Mouse (Mus musculus): ENCODE results near the gene Gm21319. TPM values are rescaled to one million over a fixed set of nuclear protein-coding genes. Genes with fewer than 3 reads are reported as not detected.
"Not testable (repeated sequence)": the region's sequence is repeated elsewhere in the genome, so short reads cannot be mapped to it uniquely, and the experiment has no call there.

The Gm21319 gene
- polyA plus RNA-seq (2015; fragmentation: Nextera tagmentation; extraction: Ambion mirVana), result not detected in 2 replicates

GRCm38 (mm10) chr12:87775655-87776054, at the start of gene Gm21319:
TSS of gene Gm21319 (minus strand) at chr12:87775755.
- H3K4me3 ChIP-seq (ENCODE audit: low read length); ATAC-seq (ENCODE audit: low read depth); H3K36me3 ChIP-seq (ENCODE audit: control insufficient read depth, insufficient read depth, low read length); H3K4me1 ChIP-seq (replicated peaks; ENCODE audit: control insufficient read depth, insufficient read depth, low read length); H3K27ac ChIP-seq (ENCODE audit: low read length); H3K9me3 ChIP-seq (ENCODE audit: control insufficient read depth, low read length); H3K27me3 ChIP-seq (ENCODE audit: control insufficient read depth, insufficient read depth, low read depth, low read length); H3K9ac ChIP-seq (ENCODE audit: low read length); H3K4me2 ChIP-seq (ENCODE audit: low read depth, low read length): not testable (repeated sequence)
- 84% methylated on average over 4 of the region's 4 CpGs for WGBS

GRCm38 (mm10) chr12:87816277-87816676, 40.7 kb upstream of the Gm21319 start, which contains the start of gene BB287469:
TSS of gene BB287469 (plus strand) at chr12:87816577.
- H3K4me2 ChIP-seq (ENCODE audit: low read depth, low read length); H3K27ac ChIP-seq (ENCODE audit: low read length); H3K27me3 ChIP-seq (ENCODE audit: control insufficient read depth, insufficient read depth, low read depth, low read length); ATAC-seq (ENCODE audit: low read depth); H3K4me1 ChIP-seq (replicated peaks; ENCODE audit: control insufficient read depth, insufficient read depth, low read length); H3K36me3 ChIP-seq (ENCODE audit: control insufficient read depth, insufficient read depth, low read length); H3K9ac ChIP-seq (ENCODE audit: low read length); H3K9me3 ChIP-seq (ENCODE audit: control insufficient read depth, low read length); H3K4me3 ChIP-seq (ENCODE audit: low read length): not testable (repeated sequence)
- WGBS, result 83% methylated on average over 4 of the region's 6 CpGs

GRCm38 (mm10) chr12:87797971-87798370, 22.4 kb upstream of the Gm21319 start:
- H3K4me1 ChIP-seq (replicated peaks; ENCODE audit: control insufficient read depth, insufficient read depth, low read length); H3K9me3 ChIP-seq (ENCODE audit: control insufficient read depth, low read length); H3K27me3 ChIP-seq (ENCODE audit: control insufficient read depth, insufficient read depth, low read depth, low read length); ATAC-seq (ENCODE audit: low read depth); H3K4me3 ChIP-seq (ENCODE audit: low read length); H3K36me3 ChIP-seq (ENCODE audit: control insufficient read depth, insufficient read depth, low read length); H3K27ac ChIP-seq (ENCODE audit: low read length); H3K9ac ChIP-seq (ENCODE audit: low read length); H3K4me2 ChIP-seq (ENCODE audit: low read depth, low read length): not testable (repeated sequence)
- WGBS, result 82% methylated on average over 5 of the region's 5 CpGs

- H3K4me2 ChIP-seq (ENCODE audit: low read depth, low read length); H3K36me3 ChIP-seq (ENCODE audit: control insufficient read depth, insufficient read depth, low read length); H3K4me3 ChIP-seq (ENCODE audit: low read length); H3K9ac ChIP-seq (ENCODE audit: low read length); H3K9me3 ChIP-seq (ENCODE audit: control insufficient read depth, low read length); ATAC-seq (ENCODE audit: low read depth); H3K27ac ChIP-seq (ENCODE audit: low read length); H3K27me3 ChIP-seq (ENCODE audit: control insufficient read depth, insufficient read depth, low read depth, low read length); H3K4me1 ChIP-seq (replicated peaks; ENCODE audit: control insufficient read depth, insufficient read depth, low read length): not testable (repeated sequence)
- WGBS, result 82% methylated on average over 1 of the region's 1 CpGs
Measured at GRCm38 (mm10) chr12:87795212-87795611, 19.7 kb upstream of the Gm21319 start, which contains the start of gene Gm21936. TSS of gene Gm21936 (plus strand) at chr12:87795512.

Other genes with a start within 250 kb of the Gm21319 start
- gene Oog1, start 173.1 kb downstream of the Gm21319 start, polyA plus RNA-seq (2015; fragmentation: Nextera tagmentation; extraction: Ambion mirVana), result not detected in 2 replicates
- not detected in 2 replicates for gene Gm4027, start 156.9 kb downstream of the Gm21319 start, polyA plus RNA-seq (2015; fragmentation: Nextera tagmentation; extraction: Ambion mirVana)
- gene Gm16381, start 131.1 kb downstream of the Gm21319 start, polyA plus RNA-seq (2015; fragmentation: Nextera tagmentation; extraction: Ambion mirVana), result not detected in 2 replicates
- not detected in 2 replicates for gene Gm21936, start 19.8 kb upstream of the Gm21319 start, polyA plus RNA-seq (2015; fragmentation: Nextera tagmentation; extraction: Ambion mirVana)
- gene BB287469, start 40.8 kb upstream of the Gm21319 start, polyA plus RNA-seq (2015; fragmentation: Nextera tagmentation; extraction: Ambion mirVana), result not detected in 2 replicates
- gene Gm2001, start 66.6 kb upstream of the Gm21319 start, polyA plus RNA-seq (2015; fragmentation: Nextera tagmentation; extraction: Ambion mirVana), result not detected in 2 replicates
- gene Gm2016, start 98.3 kb upstream of the Gm21319 start, polyA plus RNA-seq (2015; fragmentation: Nextera tagmentation; extraction: Ambion mirVana), result not detected in 2 replicates
- not detected in 2 replicates for gene Gm2022, start 119.6 kb upstream of the Gm21319 start, polyA plus RNA-seq (2015; fragmentation: Nextera tagmentation; extraction: Ambion mirVana)
- not detected in 2 replicates for gene Gm2035, start 144.1 kb upstream of the Gm21319 start, polyA plus RNA-seq (2015; fragmentation: Nextera tagmentation; extraction: Ambion mirVana)
- gene Gm2042, start 178.3 kb upstream of the Gm21319 start, polyA plus RNA-seq (2015; fragmentation: Nextera tagmentation; extraction: Ambion mirVana), result not detected in 2 replicates
- gene Gm2075, start 236.1 kb upstream of the Gm21319 start, polyA plus RNA-seq (2015; fragmentation: Nextera tagmentation; extraction: Ambion mirVana), result not detected in 2 replicates
- gene Gm6803, start 243.0 kb upstream of the Gm21319 start, polyA plus RNA-seq (2015; fragmentation: Nextera tagmentation; extraction: Ambion mirVana), result not detected in 2 replicates

All from lung, embryonic 16.5 days (tissue).